Mouse (Mus musculus): ENCODE results near the gene C2cd5. TPM values are rescaled to one million over a fixed set of nuclear protein-coding genes. Genes with fewer than 3 reads are reported as not detected.

C2cd5 gene
- polyA plus RNA-seq, 1 experiment from 2014 or later: 22.8 TPM

GRCm38 (mm10) chr6:142963480-142964075 lies 136.4 kb downstream of the C2cd5 start:
- ATAC-seq (ENCODE audit: insufficient read depth, low FRiP score, low read depth): no peak
- 25% methylated on average over 30 of the region's 30 CpGs for WGBS
- Histone ChIP-seq H3K4me3 (replicated peaks) (peak overlapping the region; percentile 56), H3K4me1 (0 out of 2 replicates have a peak, but pooled peaks cover 8% of the 10 kb centered on the region), H3K36me3 (no peaks in the 10 kb centered on the region), H3K4me2 (peak overlapping the region; percentile 95), H3K9ac (no peak overlapping the region), H3K27ac (no peak overlapping the region), H3K27me3 (replicated peaks) (peaks cover 13% of the 10 kb centered on the region), H3K9me3 (no peaks in the 10 kb centered on the region)

GRCm38 (mm10) chr6:142962881-142963280 lies 137.1 kb downstream of the C2cd5 start:
- no peak overlapping the region for H3K4me3 ChIP-seq (replicated peaks)

GRCm38 (mm10) chr6:142962476-142962875 lies 137.5 kb downstream of the C2cd5 start:
- Histone ChIP-seq H3K27me3 (replicated peaks) (peaks cover 13% of the 10 kb centered on the region), H3K36me3 (no peaks in the 10 kb centered on the region), H3K4me3 (replicated peaks) (no peak overlapping the region), H3K4me2 (no peak overlapping the region), H3K9ac (no peak overlapping the region), H3K27ac (no peak overlapping the region), H3K4me1 (0 out of 2 replicates have a peak, but pooled peaks cover 8% of the 10 kb centered on the region), H3K9me3 (no peaks in the 10 kb centered on the region)
- ATAC-seq (ENCODE audit: insufficient read depth, low FRiP score, low read depth): no peak
- 69% methylated on average over 10 of the region's 10 CpGs for WGBS

More at GRCm38 (mm10) chr6:142962881-142963280, 137.1 kb downstream of the C2cd5 start:
- WGBS: 88% methylated on average over 14 of the region's 14 CpGs
- no peak overlapping the region for H3K4me2 ChIP-seq
- H3K9ac ChIP-seq: no peak overlapping the region
- H3K4me1 ChIP-seq: 0 out of 2 replicates have a peak, but pooled peaks cover 8% of the 10 kb centered on the region
- ATAC-seq (ENCODE audit: insufficient read depth, low FRiP score, low read depth): no peak
- no peak overlapping the region for H3K27ac ChIP-seq
- no peaks in the 10 kb centered on the region for H3K36me3 ChIP-seq
- H3K27me3 ChIP-seq (replicated peaks): peaks cover 13% of the 10 kb centered on the region
- H3K9me3 ChIP-seq: no peaks in the 10 kb centered on the region

- Histone ChIP-seq H3K9ac (no peak overlapping the region), H3K27me3 (replicated peaks) (peaks cover 13% of the 10 kb centered on the region), H3K36me3 (no peaks in the 10 kb centered on the region), H3K27ac (no peak overlapping the region), H3K9me3 (no peaks in the 10 kb centered on the region), H3K4me2 (no peak overlapping the region), H3K4me1 (0 out of 2 replicates have a peak, but pooled peaks cover 8% of the 10 kb centered on the region), H3K4me3 (replicated peaks) (no peak overlapping the region)
- no peak for ATAC-seq (ENCODE audit: insufficient read depth, low FRiP score, low read depth)
- 64% methylated on average over 9 of the region's 9 CpGs for WGBS
Observed at GRCm38 (mm10) chr6:142961721-142962455, 138.1 kb downstream of the C2cd5 start.

Other genes with a start within 250 kb of the C2cd5 start
- gene St8sia1, start 135.7 kb downstream of the C2cd5 start, polyA plus RNA-seq (2015; fragmentation: Nextera tagmentation; extraction: Ambion mirVana): 0.90 and 0.96 TPM in 2 replicates
- gene Etnk1, start 67.1 kb upstream of the C2cd5 start, polyA plus RNA-seq (2015; fragmentation: Nextera tagmentation; extraction: Ambion mirVana): 17.2 and 18.7 TPM in 2 replicates

All from stomach, embryonic 15.5 days (tissue).